Comparison of ENCODE assay signal across 15 mouse cellular contexts in genomic region chr9:15526539-15526938, GRCm38 (mm10). TPM values are rescaled to one million over a fixed set of nuclear protein-coding genes. Genes with fewer than 3 reads are reported as not detected.
DNase-seq lines count a peak whose midpoint lies in the region; ATAC-seq and TF ChIP-seq lines count a peak whose summit lies in the region.
"Had no signal": no experiment of that assay in that cellular context is flagged by ENCODE, and none has a peak within 500 bp of the region (broad histone marks: within the 10 kb centered on the region; RNA-seq: fewer than 3 reads in every experiment).

No protein-coding gene starts in this region.

- TF ChIP-seq CTCF in layer of hippocampus, adult 2 months (conservative IDR thresholded peaks at IDR 0.05): peak; percentile 53

- 46% methylated on average over 7 of the region's 7 CpGs for WGBS in heart, embryonic 11.5 days (ENCODE audit: insufficient replicate concordance)

- H3K4me2 ChIP-seq in heart, embryonic 11.5 days: no peak overlapping the region
- H3K4me2 ChIP-seq: heart, embryonic 13.5 days; hindbrain, embryonic 13.5 days; midbrain, embryonic 13.5 days; neural tube, embryonic 12.5 days had no signal

- peaks cover 66% of the 10 kb centered on the region for H3K4me1 ChIP-seq in heart, embryonic 11.5 days (ENCODE audit: control insufficient read depth, insufficient read depth, low read length)
- H3K4me1 ChIP-seq in brown adipose tissue, adult 24 weeks (ENCODE audit: control insufficient read depth, insufficient read depth, insufficient read length, low read length): peaks cover 40% of the 10 kb centered on the region

- H3K27me3 ChIP-seq in heart, embryonic 11.5 days (ENCODE audit: control insufficient read depth, insufficient read depth, low read length): no peaks in the 10 kb centered on the region
- H3K27me3 ChIP-seq: hindbrain, embryonic 13.5 days; midbrain, embryonic 13.5 days; neural tube, embryonic 12.5 days had no signal

- no peak overlapping the region for H3K9ac ChIP-seq in heart, embryonic 11.5 days (ENCODE audit: low read depth, low read length)
- H3K9ac ChIP-seq: heart, embryonic 13.5 days; hindbrain, embryonic 13.5 days; liver, postnatal 0 days; midbrain, embryonic 13.5 days; neural tube, embryonic 12.5 days had no signal

- no peaks in the 10 kb centered on the region for H3K36me3 ChIP-seq in heart, embryonic 11.5 days (ENCODE audit: control insufficient read depth, insufficient read depth, low read length)
- H3K36me3 ChIP-seq: heart, embryonic 13.5 days; hindbrain, embryonic 13.5 days; midbrain, embryonic 13.5 days; neural tube, embryonic 12.5 days had no signal

- DNase-seq in heart, adult 8-10 months (ENCODE audit: low spot score): peak; percentile 61
- no peak for DNase-seq in layer of hippocampus, adult 2 months (ENCODE audit: low spot score in 2 of 2)
- DNase-seq in layer of hippocampus, adult 9-10 months (ENCODE audit: low spot score): no peak
- peak; percentile 16 for DNase-seq in brain, adult 2 months (ENCODE audit: low read depth, low spot score)
- no peak for DNase-seq in adrenal gland, postnatal 25 days
- DNase-seq: adrenal gland, adult 2 months; gastrocnemius, postnatal 10 days; liver, postnatal 0 days had no signal

- no peak overlapping the region for H3K4me3 ChIP-seq in heart, embryonic 11.5 days (ENCODE audit: low read depth, low read length)
- H3K4me3 ChIP-seq in layer of hippocampus, adult 2 months: no peak overlapping the region
- no peak overlapping the region for H3K4me3 ChIP-seq in brown adipose tissue, adult 24 weeks (ENCODE audit: insufficient read depth, low read depth, low read length)
- H3K4me3 ChIP-seq: forebrain, embryonic 10.5 days; heart, embryonic 13.5 days; hindbrain, embryonic 13.5 days; midbrain, embryonic 13.5 days; neural tube, embryonic 12.5 days had no signal

- H3K27ac ChIP-seq in heart, embryonic 11.5 days (ENCODE audit: low read depth, low read length): no peak overlapping the region
- peak overlapping the region; percentile 77 for H3K27ac ChIP-seq in layer of hippocampus, adult 2 months
- peak overlapping the region; percentile 87 for H3K27ac ChIP-seq in brown adipose tissue, adult 24 weeks (replicated peaks; ENCODE audit: low read depth, low read length)
- H3K27ac ChIP-seq: forebrain, embryonic 10.5 days; hindbrain, embryonic 13.5 days; midbrain, embryonic 13.5 days; neural tube, embryonic 12.5 days had no signal

- H3K9me3 ChIP-seq in heart, embryonic 11.5 days (replicated peaks; ENCODE audit: control insufficient read depth, low read length): no peaks in the 10 kb centered on the region
- H3K9me3 ChIP-seq: forebrain, embryonic 10.5 days; heart, embryonic 13.5 days; hindbrain, embryonic 13.5 days; midbrain, embryonic 13.5 days; neural tube, embryonic 12.5 days had no signal

- ATAC-seq in heart, embryonic 11.5 days (replicated peaks; ENCODE audit: insufficient number of reproducible peaks, low FRiP score, low TSS enrichment): no peak
- ATAC-seq: liver, postnatal 0 days; midbrain, embryonic 13.5 days had no signal

RNA-seq across cellular contexts. Expression of gene Smco4, which starts 33.3 kb away (rescaled TPM):
- total RNA-seq in heart, adult 8-10 months (2022): 10 to 100 TPM; 22.7 to 33.0 (median 28.0) TPM
- 2.2 and 3.4 TPM in 2 replicates for polyA plus RNA-seq in heart, embryonic 11.5 days (2014; fragmentation: Nextera tagmentation; extraction: Ambion mirVana)
- 1 to 10 TPM; 6.6 to 8.6 TPM for total RNA-seq in layer of hippocampus, adult 2 months (2021)
- polyA plus RNA-seq in brown adipose tissue, adult 24 weeks (2012; ENCODE audit: insufficient read depth, insufficient read length, missing spikeins): 14.5 and 22.4 TPM in 2 replicates
- total RNA-seq in adrenal gland, postnatal 25 days (2021): 26.6 and 32.0 TPM in 2 replicates

Comparison
In these comparisons a context has a peak if more than half of its experiments do, and no peak if none do; other contexts are left out.
1. DNase-seq: peak in heart, adult 8-10 months (single experiment) and brain, adult 2 months (single experiment); none in layer of hippocampus, adult 2 months (0 of 2), layer of hippocampus, adult 9-10 months (single experiment) and adrenal gland, postnatal 25 days (single experiment).